Mouse (Mus musculus) brain, adult 2 months (tissue): ENCODE data around the gene Prkcg.
"Not testable (repeated sequence)": the region's sequence is repeated elsewhere in the genome, so short reads cannot be mapped to it uniquely, and the experiment has no call there.

Source experiments
- DNase-seq: peaks from one replicate; pipeline ENCODE4 v3.0.0; 2011; ENCODE audit warnings: low read depth, low spot score

Gene Prkcg

DNA sequence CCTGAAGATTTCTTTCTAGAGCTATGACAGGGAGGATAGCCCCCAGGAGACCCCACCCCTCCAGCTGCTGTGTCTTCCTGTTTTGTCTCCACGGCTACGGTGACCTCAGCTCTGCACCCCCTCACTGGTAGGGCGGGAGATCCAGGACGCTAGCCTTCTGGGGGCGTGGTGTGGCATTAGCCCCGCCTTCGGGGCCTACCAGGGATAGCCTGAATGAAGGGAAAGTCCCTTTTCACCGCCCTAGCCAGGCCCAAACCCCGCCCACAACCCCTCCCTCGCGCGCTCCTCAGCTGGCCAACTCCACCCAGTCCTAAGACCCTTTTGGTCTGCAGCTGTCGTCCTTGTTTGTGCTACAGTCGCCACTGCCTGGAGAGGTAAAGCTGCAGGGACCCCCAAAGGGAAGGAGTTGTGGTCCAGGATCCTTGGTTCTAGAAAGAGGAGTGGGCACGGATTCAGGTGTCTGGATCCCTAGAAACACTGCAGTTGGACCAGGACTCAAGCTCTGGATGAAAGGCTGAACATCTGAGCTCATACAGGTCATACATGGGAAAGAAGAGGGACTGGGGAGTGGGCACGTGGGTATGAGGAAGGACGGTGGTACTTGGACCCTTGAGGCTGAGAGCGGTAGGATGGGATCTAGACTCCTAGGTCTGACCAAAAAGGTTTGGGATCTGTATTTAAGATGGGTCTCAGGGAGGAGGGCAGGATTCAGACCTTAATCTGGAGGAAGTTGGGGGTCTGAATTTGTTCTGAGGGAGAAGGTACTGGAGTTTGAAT lies 1.5 kb downstream of the Prkcg start:
- peak; percentile 95 for DNase-seq

DNA sequence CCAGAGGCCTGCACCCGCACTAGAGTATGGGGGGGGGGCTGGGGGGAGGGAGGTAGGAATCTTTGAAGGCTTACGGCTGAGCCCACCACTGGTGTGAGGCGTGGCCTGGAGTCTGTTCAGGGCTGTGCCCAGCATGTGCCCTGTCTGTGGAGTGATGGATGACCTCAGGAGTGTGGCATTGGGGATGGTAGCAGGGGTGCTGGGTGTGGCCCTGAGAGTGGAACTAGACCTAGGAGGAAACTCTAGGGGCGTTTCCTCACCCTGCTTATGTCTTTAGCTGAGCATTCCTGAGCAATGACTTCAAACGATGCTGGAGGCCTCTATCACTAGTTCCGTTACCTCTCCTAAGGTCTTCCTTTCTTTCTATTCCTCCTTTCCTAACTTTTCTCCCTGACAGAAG lies 2.2 kb downstream of the Prkcg start:
- DNase-seq = no peak

DNA sequence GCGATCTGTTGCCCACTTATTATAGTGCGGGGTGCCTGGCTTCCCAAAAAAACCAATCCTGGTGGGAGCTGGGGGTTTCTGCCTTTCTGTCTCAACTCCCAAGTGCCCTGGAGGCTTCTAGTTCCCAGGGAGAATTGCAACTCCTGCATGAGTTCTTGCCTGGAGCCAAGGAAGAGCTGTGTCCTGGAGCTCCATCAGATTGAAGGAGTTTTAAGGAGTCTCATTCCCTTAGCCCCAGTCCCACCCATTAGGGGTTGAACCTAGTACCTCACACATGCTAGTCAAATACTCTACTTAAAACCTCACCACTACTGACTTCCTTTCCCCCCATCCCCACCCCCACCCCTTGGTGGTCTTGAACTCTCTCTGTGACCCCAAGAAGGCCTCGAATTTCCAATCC lies 2.8 kb downstream of the Prkcg start:
- DNase-seq = no peak

DNA sequence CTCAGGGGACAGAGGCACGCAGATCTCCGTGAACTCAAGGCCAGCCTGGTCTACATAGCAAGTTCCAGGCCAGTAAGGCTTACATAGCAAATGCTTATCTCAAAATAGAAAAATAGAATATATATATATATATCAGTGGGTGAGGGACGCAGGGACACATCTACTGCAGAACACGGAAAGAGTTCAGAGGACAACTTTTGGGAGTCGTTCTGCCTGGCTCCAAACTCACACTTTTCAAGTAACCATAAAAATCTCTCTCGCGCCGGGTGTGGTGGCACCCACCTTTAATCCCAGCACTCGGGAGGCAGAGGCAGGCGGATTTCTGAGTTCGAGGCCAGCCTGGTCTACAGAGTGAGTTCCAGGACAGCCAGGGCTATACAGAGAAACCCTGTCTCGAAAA lies 3.3 kb downstream of the Prkcg start:
- DNase-seq = not testable (repeated sequence)

DNA sequence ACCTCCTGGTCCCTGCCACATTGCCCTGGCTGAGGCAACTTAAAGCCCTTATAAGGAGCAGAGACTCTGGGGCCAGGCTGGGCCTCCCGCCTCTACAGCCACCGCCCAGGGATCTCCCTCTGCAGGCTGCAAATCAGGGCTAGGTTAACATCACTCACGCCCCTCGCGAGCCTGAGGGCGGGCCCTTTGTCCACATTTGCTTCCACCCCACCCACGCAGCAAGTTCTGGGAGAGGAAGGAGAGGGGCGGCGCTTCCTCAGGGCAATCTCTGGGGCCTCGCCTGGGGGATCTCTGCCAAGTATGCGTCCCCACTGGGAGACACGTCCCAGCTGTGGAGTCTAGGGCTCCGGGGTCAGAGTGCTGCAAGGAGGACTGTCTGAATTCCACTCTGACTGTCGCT lies 3.8 kb downstream of the Prkcg start:
- no peak for DNase-seq

DNA sequence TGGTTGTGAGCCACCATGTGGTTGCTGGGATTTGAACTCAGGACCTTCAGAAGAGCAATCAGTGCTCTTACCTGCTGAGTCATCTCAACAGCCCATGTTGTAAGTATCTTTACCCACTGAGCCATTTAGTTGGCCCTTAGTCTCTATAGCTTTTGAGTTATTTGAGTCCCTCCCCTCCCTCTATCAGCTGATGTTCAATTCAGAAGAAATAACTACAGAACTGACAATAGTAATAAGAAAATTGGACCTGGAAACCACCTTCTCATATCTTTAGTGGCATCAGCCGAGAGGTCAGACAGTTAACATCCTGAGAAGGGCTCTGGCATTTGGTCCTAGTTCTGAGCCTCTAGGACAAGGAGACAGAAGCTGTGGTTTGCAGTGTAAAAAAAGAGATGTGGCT lies 5.8 kb downstream of the Prkcg start:
- DNase-seq = no peak

DNA sequence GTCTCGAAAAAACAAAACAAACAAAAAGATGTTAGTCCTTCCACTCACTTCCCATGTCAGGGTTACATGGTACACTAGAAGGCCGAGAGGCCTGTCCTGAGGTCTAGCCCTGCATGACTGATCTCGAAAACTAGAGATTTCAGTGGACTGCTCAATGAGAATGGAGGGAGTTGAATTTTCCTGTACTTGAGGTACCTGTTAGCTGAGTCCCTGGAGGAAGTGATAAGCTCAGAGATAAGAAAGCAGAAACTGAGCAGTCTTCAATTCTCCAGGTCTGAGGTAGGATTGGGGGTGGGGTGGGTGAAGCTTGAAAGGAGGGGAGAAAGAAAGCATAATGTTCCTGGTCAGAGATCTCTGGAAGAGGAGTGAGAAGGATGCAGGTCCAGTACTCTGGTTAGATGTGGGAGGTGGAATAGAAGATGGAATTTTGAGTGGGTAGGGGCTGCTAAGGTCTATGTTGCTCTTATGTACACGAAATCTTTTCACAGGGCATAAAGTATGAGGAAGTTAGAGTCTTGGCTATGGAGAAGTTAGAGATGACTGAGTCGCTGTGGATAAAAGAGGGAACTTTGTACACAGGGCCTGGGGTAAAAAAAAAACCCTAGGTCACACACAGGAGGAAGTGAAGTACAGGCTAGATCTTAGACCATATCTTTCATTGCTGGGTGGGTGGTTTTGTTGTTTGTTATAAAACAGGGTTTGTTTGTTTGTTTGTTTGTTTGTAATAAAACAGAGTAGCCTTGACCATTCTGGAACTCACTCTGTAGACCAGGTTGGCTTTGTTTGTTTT lies 6.5 kb downstream of the Prkcg start:
- no peak for DNase-seq

DNA sequence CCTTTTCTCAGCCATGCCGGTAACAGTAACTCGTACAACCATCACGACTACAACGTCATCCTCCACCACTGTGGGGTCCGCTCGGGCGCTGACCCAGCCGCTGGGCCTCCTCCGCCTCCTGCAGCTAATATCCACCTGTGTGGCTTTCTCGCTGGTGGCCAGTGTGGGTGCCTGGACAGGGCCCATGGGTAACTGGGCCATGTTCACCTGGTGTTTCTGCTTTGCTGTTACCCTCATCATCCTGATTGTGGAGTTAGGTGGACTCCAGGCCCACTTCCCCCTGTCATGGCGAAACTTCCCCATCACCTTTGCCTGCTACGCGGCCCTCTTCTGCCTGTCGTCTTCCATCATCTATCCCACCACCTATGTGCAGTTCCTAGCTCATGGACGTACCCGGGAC lies 7.7 kb downstream of the Prkcg start:
- no peak for DNase-seq

DNA sequence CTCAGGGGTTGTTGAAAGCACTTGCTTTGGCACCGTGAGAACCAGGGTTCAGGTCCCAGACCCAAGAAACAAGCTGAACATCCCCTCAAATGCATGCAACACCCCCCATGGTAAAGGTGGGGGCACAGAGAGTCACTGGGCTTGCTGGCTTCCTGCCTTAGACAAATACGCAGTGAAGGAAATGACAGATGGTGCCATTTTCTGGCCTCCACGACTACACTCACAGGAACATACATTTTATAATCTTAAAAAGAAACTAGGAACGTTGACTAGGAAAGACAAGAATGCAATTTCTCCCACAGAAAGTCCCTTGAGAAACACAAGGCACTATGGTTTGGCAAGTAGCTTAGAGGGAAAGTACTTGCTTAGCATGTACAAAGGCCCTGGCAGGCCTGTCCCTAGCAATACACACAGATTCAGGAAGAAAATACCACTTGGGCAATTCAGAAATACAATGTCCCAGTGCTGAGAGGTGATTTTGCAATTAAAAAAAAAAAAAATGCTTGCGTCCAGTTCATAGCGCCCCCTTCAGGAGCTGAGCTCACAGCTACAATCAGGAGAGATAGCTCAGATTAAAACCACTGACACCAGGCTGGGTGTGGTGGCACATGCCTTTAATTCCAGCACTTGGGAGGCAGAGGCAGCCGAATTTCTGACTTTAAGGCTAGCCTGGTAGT lies 11.1 kb downstream of the Prkcg start:
- DNase-seq = peak; percentile 66

DNA sequence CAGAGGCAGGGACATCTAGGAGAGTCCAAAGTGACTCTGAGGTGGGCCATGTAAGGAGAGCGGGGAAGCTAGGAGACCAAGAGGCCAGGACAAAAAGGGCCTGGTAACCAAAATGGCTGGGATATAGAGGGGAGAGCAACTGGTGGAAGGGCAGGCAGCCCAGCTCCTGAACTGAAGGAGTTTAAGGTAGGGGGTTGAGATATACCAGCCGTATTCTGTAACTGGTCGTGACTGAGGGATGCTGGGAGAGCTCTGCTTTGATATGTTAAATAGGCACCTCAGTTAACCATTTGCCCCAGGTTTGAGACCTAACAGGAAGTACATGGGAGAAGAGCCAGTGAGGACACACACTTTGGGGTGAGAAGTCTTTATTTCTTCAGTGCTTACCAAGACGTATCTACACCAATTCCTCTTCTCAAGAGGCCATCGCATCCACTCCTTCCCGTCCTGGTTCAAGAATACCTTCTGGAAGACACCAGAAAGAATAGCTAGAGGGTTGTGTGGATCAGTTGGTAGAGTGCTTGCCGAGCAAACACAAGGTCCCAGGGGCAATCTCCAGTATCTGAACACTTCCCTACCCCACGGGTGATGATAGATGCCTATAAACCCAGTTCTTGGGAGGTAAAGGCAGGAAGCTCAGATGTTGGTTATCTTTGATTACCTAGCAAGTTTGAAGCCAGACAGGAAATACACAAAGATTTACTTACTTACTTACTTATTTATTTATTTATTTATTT lies 12.1 kb downstream of the Prkcg start:
- no peak for DNase-seq

DNA sequence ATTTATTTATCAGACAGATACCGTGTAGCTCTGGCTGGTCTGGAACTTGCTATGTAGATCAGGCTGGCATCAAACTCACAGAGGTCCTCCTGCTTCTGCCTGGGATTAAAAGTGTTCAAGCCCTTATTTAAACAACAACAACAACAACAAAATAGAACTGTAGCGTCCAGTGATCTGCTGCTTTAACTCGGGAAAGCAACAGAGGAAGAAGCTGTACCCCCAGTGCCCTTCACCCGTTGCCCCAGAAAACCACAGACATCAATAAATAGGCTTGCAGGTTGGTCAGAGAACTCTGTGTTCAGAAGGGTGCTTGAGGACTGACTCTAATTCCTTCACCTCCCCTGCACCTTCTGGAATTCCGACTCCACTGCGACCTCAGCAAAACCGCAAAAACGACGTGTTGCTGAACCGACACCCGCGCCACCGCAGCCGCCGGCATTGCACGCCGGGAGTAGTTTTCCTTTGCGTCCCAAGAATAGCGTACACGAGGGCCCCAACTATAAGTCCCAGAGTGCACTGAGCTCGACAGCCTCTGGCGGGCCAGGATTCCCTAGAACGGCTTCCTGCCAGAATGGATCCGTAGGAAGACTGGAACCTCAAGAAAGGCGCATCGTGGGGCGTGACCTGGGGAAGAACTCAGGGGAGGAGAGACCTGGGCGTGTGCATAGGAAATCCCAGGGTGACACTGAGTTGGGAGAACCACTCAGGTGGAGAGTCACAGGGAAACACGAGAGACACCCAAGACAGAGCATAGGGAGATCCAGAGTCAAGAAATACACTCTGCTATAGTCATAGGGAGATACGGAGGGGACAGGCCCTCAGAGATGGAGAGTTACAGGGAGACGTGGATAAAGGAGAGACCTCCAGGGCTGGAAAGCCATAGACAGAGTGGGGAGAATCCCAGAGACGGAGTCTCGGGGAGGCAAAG lies 12.9 kb downstream of the Prkcg start:
- DNase-seq = peak; percentile 86

DNA sequence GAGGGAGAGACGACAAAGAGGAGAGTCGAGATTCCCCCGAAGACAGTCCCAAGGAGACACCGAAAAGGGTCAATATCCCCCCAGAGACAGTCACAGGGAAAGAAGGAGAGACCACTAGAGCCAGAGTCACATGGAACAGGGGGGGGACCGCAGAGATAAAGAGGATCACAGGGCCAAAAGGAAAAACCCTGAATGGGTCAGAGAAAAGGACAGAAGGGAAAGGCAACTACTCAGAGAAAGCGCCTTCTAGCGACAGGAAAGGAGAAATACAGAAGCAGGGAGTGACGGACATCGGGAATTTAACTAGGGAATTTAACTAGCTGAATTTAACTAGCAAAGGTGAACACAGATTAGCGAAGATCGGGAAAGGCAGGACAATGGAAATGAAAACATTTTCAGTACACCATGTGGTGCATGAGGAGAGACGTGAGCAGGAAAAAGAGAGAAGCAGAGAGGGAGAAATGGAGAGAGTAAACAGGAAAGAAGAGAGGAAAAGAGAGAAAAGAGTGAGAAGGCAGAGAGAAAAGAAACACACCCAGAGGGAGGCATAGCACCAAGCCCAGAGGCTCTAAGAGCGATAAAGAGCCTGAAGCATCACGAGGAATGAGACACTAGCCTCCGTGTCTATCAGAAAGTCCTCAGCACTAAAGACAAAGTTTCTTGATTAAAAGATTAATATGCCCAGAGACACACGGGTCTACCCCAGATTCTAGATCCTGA lies 13.7 kb downstream of the Prkcg start:
- DNase-seq = peak; percentile 77

DNA sequence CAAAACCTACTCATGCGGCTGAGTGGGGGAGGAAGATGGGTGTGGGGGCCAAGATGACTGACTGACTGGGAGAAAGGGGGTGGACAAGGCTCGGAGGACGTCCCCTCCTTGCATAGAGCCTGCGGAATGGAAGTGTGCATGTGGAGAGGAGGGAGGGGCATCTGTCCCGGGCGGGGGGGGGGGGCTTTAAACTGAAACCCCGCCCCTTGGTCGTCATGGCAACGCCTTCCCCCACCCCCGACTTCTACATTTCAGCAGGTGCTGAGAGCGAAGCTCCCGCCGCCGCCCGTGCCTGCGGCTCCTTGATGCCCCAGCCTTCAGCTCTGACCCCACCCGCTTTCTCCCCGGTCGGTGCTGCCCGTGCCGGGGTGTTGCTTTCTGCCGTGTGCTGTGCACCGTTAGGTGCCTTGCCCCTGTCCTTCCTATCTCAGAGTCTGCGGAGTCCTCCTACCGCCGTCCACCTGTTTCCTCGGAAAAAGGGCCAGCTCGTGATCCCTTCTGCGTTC lies 14.3 kb downstream of the Prkcg start:
- DNase-seq = peak; percentile 88

DNA sequence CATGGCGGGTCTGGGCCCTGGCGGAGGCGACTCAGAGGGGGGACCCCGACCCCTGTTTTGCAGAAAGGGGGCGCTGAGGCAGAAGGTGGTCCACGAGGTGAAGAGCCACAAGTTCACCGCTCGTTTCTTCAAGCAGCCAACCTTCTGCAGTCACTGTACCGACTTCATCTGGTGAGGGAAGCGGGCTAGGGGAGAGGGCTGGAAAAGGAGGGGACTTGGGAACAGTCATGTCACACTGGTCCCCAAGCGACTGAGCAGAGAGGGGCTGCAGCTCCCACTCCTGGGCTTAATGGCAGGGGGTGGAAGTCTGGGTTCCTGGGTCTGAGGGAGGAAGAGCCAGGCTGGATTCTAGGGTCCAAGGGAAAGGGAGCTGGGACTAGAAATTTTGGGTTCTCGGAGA lies 14.8 kb downstream of the Prkcg start:
- DNase-seq = no peak

DNA sequence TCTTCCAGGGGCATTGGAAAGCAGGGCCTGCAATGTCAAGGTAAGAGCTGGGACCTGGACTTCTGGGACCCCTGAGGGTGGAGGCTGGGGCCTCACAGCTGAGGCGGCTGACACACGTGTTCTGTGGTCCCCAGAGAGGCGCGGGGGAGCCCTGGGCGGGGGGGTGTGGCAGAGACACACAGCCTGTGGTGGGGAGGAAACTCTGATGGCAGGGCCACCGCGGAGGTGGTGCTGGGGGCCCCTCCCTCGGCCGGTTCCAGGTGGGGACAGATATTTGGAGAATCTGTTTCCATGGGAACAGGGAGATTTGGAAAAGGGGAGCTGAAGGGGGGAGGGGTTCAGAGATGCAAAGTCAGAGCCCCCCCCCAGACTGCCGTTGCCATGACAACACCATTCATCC lies 15.3 kb downstream of the Prkcg start:
- DNase-seq = peak; percentile 66

DNA sequence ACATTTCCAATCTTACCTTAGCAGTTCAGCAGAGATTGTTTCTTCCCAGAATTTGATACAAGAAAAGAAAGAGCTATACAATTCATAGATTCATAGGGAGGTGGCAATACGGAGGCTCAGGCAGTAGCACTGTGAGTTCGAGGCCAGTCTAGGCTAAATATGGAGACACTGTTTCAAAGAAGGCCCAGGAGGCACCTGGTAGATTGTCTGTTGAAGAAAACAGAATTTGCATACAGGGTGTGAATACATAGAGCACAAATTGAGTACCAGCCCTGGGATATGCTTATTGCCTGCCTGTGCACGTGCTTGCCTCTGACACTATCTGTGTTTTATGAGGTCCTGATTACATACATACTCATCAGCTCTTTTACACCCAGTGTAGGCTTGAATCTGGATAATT lies 17.4 kb downstream of the Prkcg start:
- DNase-seq = no peak

DNA sequence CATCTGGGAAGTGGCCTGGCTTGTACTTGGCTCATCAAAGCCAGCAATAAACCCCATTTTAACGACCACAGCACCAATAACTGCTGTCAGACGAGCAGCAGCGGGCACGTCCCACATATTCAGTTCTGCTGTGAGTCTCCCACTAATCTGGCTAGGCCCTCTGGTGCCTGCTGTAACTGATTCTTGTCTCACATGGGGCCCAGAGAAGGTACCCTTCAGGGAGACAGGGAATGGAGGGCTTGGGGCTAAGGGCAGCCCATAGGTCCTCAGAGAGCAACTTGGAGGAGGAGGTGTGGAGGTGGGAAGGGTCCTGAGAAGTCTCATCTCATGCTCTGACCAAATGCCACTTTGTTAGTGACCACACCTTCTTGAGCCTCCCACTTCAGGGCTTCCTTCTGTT lies 19.7 kb downstream of the Prkcg start:
- DNase-seq = no peak

DNA sequence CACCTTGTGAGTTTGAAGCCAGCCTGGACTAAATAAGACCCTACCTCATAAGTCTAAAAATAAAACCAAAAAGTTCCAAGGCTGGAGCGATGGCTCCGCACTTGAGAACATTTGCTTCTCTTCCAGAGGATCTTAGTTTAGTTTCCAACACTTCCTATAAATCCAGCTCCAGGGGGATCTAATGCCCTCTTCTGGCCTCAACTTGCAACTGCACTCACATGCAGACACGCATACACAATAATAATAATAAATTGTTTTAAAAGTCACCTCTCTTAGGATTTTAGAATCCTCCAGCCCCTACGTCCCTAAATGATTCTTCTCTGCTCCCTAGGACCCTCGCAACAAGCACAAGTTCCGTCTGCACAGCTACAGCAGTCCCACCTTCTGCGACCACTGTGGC lies 21.3 kb downstream of the Prkcg start:
- DNase-seq = no peak

DNA sequence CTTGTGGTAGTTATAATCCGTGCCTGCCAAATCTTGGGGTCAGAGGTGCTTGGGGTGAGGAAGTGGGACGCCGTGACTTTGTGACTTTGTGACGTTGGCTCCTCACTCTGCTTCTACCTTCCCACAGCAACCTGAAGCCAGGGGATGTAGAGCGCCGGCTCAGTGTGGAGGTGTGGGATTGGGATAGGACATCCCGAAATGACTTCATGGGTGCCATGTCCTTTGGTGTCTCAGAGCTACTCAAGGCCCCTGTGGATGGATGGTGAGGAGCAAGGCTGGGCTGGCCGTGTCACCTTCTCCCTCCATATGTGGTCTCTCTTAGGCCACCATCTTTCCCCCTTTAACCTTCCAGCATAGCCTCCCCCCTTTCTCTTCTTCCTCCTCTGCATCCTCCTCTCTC lies 24.6 kb downstream of the Prkcg start:
- no peak for DNase-seq

DNA sequence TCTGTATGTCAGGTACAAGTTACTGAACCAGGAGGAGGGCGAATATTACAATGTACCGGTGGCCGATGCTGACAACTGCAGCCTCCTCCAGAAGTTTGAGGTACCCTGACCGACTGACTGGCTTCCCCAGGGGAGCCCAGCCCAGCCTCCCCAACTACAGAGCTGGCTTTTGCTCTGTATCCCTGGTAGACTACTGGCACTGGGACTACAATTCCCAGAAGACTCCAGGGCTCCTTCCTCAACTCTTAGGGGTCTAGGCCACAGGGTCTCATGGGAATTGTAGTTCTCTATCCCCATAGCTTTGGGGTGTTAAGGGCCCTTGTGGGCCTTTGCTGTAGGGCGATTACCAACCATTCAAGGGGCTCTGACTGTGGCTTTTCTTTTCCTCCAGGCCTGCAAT lies 25.1 kb downstream of the Prkcg start:
- DNase-seq = no peak
